Mouse (Mus musculus) embryonic fibroblast, embryonic 13.5 days (primary cell): ENCODE results near the gene 4930505A04Rik. TPM values are rescaled to one million over a fixed set of nuclear protein-coding genes. Genes with fewer than 3 reads are reported as not detected.
"Not testable (repeated sequence)": the region's sequence is repeated elsewhere in the genome, so short reads cannot be mapped to it uniquely, and the experiment has no call there.

Source experiments
- H3K27ac ChIP-seq: 2 replicates; pipeline ENCODE4 v1.5.1; 2012; ENCODE audit warnings: low read length, control low read depth, inconsistent platforms; ENCODE audit not compliant: insufficient read depth
- H3K4me1 ChIP-seq: 2 replicates; pipeline ENCODE4 v1.6.1; 2011; ENCODE audit warnings: low read length; ENCODE audit not compliant: control insufficient read depth, insufficient read depth
- H3K4me3 ChIP-seq: 2 replicates; pipeline ENCODE4 v1.5.1; 2011; ENCODE audit warnings: mild to moderate bottlenecking, control low read depth, low read length; ENCODE audit not compliant: insufficient read depth
- CTCF ChIP-seq: IDR thresholded peaks from 2 replicates; pipeline ENCODE4 v1.5.1; 2011; ENCODE audit warnings: mild to moderate bottlenecking, control low read depth, low read length, moderate library complexity, borderline replicate concordance; ENCODE audit not compliant: insufficient read depth
- POLR2A ChIP-seq: IDR thresholded peaks from 2 replicates; pipeline ENCODE4 v1.6.1; 2011; ENCODE audit warnings: low read depth, mild to moderate bottlenecking, control low read depth, low read length, moderate library complexity
- polyA plus RNA-seq: library from polyadenylated mRNA; stranded (reverse); fragments of >200 nt; gene quantifications from 2 replicates; pipeline ENCODE4 v1.2.4, GENCODE M21; 2011; ENCODE audit warnings: low read depth; ENCODE audit not compliant: missing spikeins, insufficient read length

Gene 4930505A04Rik
- polyA plus RNA-seq, 1 experiment, result not detected

GRCm38 (mm10) chr11:30454331-30454730, 17.3 kb downstream of the 4930505A04Rik start:
- H3K27ac ChIP-seq, result no peak overlapping the region
- H3K4me3 ChIP-seq, result no peak overlapping the region
- TF ChIP-seq POLR2A (no peak), CTCF (no peak)
- H3K4me1 ChIP-seq, result no peaks in the 10 kb centered on the region

- H3K4me1 ChIP-seq, result no peaks in the 10 kb centered on the region
- H3K4me3 ChIP-seq, result no peak overlapping the region
- TF ChIP-seq CTCF, result no peak
- TF ChIP-seq POLR2A, result no peak
- no peak overlapping the region for H3K27ac ChIP-seq
These were observed 23.5 kb downstream of the 4930505A04Rik start for GRCm38 (mm10) chr11:30448126-30448525.

- Histone ChIP-seq H3K4me3 (no peak overlapping the region), H3K4me1 (no peaks in the 10 kb centered on the region), H3K27ac (no peak overlapping the region)
- no peak for TF ChIP-seq CTCF
- no peak for TF ChIP-seq POLR2A
These were observed 24.1 kb downstream of the 4930505A04Rik start for GRCm38 (mm10) chr11:30447561-30447960.

- H3K4me1 ChIP-seq, H3K27ac ChIP-seq, H3K4me3 ChIP-seq: not testable (repeated sequence)
These were observed 27.3 kb downstream of the 4930505A04Rik start for GRCm38 (mm10) chr11:30444192-30444905.

GRCm38 (mm10) chr11:30443746-30444145, 27.9 kb downstream of the 4930505A04Rik start:
- Histone ChIP-seq H3K4me1 (no peaks in the 10 kb centered on the region), H3K27ac (no peak overlapping the region), H3K4me3 (no peak overlapping the region)
- no peak for TF ChIP-seq POLR2A

GRCm38 (mm10) chr11:30433256-30433950, 38.2 kb downstream of the 4930505A04Rik start:
- H3K4me3 ChIP-seq, result no peak overlapping the region
- no peaks in the 10 kb centered on the region for H3K4me1 ChIP-seq
- no peak overlapping the region for H3K27ac ChIP-seq
- no peak for TF ChIP-seq POLR2A
- TF ChIP-seq CTCF, result no peak

- peak overlapping the region; percentile 39; the same call in 1 of the 2 replicates for H3K27ac ChIP-seq
- H3K4me3 ChIP-seq, result no peak overlapping the region
- TF ChIP-seq CTCF (no peak), POLR2A (no peak)
- H3K4me1 ChIP-seq, result no peaks in the 10 kb centered on the region
These were observed 66.0 kb downstream of the 4930505A04Rik start for GRCm38 (mm10) chr11:30405581-30405980.

GRCm38 (mm10) chr11:30404619-30405200, 66.9 kb downstream of the 4930505A04Rik start:
- Histone ChIP-seq H3K4me3 (no peak overlapping the region), H3K4me1 (no peaks in the 10 kb centered on the region), H3K27ac (peak overlapping the region; percentile 51)
- no peak for TF ChIP-seq CTCF
- no peak for TF ChIP-seq POLR2A

GRCm38 (mm10) chr11:30394351-30394750, 77.3 kb downstream of the 4930505A04Rik start:
- TF ChIP-seq CTCF, result no peak
- no peak for TF ChIP-seq POLR2A
- Histone ChIP-seq H3K27ac (no peak overlapping the region), H3K4me3 (no peak overlapping the region), H3K4me1 (0 out of 2 replicates have a peak, but pooled peaks cover 2% of the 10 kb centered on the region)

- Histone ChIP-seq H3K4me3 (no peak overlapping the region), H3K27ac (no peak overlapping the region), H3K4me1 (no peaks in the 10 kb centered on the region)
- TF ChIP-seq POLR2A (no peak), CTCF (no peak)
These were observed 88.6 kb downstream of the 4930505A04Rik start for GRCm38 (mm10) chr11:30383076-30383475.

Other genes starting within 250 kb of the 4930505A04Rik start
- gene Sptbn1, start 203.7 kb downstream of the 4930505A04Rik start, polyA plus RNA-seq, result 268 and 314 TPM in 2 replicates
- 7.4 and 7.7 TPM in 2 replicates for gene Acyp2, start 177.8 kb upstream of the 4930505A04Rik start, polyA plus RNA-seq